Mouse (Mus musculus) R1 (cell line): Measurements from ENCODE around the gene Olfr1501.
"Not testable (repeated sequence)": the region's sequence is repeated elsewhere in the genome, so short reads cannot be mapped to it uniquely, and the experiment has no call there.

Experiments used
- DNase-seq: peaks from one replicate; pipeline ENCODE4 v3.0.0-alpha.2; 2018; ENCODE audit warnings: low read depth, low spot score

Gene Olfr1501

DNA sequence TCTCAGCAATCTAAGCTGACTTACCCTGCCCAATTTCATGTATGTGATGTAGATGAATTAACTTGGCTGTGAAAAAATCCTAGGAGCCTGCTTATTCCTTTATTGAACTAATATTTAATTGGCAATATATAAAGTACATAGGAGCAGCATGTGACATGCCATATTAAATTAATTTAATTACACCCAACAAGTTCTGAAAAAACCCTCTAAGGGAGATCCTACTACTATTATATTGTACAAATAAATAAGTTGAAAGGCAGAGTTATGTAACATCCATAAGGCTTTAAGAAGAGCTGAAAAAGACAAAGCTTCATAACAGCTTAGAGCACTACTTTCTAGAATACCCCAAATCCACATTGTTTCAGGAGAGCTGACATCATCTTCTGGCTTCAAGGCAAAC is at the start of gene Olfr1501:
Gene Olfr1501, minus strand, starts transcription at position 101 of the 400 bp plus-strand sequence.
- not testable (repeated sequence) for DNase-seq

DNA sequence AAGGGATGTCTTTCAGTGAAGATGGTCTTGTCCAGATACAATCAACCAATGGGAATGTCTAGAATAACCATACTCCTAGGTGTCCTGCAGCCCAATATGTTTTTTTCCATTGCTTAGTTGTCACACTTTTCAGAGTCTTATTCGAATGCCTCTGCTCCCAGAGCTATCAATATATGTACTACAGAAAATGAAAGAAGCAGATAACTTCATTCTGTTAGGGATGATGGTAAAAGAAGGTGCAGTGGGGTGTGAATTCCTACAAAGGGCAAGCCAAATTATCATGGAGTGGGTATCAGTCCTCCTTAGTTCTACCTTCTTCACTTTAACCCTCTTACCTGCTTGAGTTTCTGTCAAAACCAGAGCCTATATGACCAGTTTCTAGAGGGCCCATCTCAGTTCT is 47.3 kb upstream of the Olfr1501 start, which contains the start of gene Olfr1504:
Gene Olfr1504, minus strand, starts transcription at position 101 of the 400 bp plus-strand sequence.
- DNase-seq, result no peak

DNA sequence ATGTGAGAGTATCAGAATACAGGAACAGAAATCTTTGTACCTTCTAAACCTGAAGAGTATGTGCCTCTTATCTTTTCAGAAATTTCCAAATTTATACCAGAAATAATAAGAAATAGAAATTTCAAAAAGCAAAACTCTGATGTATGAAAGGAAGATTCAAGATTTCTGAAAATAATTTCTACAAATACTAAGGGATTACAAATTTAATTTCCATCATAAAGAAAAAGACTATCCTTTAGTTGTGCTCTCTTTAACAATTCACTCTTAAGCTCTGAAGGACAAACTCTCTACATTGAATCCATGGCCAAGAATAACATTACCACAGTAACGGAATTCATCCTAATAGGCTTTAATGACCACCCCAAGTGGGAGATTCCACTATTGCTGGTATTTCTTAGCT is 11.0 kb upstream of the Olfr1501 start, which contains the start of gene Olfr1502:
Gene Olfr1502, plus strand, starts transcription at position 301 of the 400 bp plus-strand sequence.
- no peak for DNase-seq

DNA sequence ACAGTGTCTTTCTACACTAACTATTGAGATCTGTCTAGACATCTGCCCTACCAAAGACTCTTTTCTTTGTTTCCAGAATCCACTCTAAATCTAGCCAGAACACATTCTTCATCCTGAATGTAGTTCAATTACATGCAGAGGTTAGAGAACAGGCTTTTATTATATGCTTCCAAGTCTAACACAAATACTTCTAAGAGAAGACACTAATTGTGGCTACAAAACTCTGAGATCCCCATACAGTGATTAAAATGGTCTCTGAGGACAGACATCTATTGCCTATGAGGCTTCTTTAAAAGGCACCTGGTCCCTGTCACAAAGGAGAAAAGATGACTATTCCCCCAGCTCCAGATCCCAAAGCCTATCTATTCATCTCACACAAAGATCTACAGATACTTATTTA is 20.1 kb downstream of the Olfr1501 start, which contains the start of gene Olfr1500:
Gene Olfr1500, minus strand, starts transcription at position 101 of the 400 bp plus-strand sequence.
- DNase-seq, result no peak

DNA sequence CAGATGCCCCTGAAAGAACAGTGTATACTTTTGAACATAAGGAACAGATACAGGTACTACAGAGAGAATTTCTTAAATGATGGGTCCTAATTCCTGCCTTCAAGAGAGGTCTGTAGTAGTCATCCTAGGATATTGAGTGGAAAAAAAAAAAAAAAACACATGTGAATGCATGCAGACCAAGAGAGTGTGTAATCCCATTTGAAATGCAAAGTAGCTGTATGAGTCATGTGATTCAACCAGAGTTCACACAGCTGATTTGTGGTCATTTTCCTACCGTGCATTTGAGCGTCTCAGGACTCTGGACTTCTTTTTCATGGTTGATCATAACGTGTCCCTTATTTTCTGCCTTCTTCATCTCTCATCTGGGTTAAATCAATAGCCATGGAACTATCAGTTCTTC is 22.0 kb downstream of the Olfr1501 start:
- no peak for DNase-seq

DNA sequence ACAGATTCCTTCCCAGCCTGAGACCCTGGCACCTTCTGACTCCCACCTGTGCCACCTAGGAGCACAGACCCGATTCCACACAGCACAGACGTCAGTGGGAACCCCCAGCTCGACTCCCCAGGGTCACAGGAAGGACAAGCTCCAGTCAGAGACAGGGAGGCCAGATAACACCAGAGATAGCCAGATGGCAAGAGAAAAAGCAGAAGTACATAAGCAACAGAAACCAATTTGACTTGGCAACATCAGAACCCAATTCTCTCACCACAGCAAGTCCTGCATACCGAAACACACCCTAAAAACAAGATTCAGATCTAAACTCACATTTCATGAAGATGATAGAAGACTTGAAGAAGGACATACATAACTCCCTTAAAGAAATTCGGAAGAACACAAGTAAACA is 29.6 kb downstream of the Olfr1501 start:
- DNase-seq, result no peak

DNA sequence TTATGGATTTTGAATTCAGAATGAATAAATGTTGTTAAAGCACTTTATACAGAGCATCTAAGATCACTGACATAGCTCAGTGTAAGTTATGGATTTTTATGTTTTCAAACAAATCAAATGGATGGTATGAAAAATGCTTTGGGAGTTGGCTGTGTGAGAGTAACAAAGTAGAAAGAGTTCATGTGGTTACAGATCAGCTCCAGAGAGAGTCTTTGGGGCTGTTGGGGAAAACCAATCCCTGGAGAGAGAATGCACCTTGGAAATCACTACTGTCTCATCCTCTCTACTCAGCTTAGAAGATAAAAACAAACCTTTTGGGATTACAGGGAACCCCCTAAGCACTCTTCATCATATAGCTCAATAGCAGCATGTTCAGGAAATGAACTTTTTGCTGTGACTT is 31.1 kb downstream of the Olfr1501 start, which contains the start of gene Olfr1499:
Gene Olfr1499, minus strand, starts transcription at position 101 of the 400 bp plus-strand sequence.
- no peak for DNase-seq

DNA sequence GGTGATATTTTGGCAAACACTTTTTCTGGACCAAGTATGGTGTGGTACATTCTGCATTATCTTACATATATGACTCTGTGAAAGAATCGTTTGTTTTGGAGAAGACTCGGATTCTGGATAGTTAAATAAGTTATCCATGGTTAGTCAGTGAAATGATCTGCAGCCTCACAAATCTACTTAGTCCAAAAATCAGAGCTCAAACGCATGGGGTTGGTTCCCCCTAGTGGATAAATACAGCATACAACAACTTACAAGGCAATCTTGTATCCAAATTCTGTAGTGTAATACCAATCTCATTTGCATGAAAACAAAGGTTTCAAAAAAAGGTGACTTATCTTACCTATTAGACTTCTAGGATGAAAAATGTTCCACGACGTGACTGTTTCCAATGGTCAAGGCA is 31.7 kb downstream of the Olfr1501 start:
- peak; percentile 53 for DNase-seq

DNA sequence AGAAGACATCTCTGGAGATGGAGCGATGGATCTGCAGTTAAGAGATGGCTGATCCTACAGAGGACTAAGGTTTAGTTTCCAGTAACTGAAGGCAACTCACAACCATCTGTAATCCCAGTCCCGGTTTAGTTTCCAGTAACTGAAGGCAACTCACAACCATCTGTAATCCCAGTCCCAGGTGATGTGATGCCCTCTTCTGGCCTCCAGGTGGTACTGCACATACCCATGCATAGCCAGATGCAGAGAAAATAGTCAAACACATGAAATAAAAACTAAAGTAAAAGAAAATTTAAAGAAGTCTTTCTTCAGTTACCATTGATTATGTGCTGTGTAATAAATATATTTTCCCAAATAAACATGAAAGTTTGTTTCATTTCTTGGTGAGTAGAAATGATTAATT is 37.7 kb downstream of the Olfr1501 start:
- peak; percentile 47 for DNase-seq

DNA sequence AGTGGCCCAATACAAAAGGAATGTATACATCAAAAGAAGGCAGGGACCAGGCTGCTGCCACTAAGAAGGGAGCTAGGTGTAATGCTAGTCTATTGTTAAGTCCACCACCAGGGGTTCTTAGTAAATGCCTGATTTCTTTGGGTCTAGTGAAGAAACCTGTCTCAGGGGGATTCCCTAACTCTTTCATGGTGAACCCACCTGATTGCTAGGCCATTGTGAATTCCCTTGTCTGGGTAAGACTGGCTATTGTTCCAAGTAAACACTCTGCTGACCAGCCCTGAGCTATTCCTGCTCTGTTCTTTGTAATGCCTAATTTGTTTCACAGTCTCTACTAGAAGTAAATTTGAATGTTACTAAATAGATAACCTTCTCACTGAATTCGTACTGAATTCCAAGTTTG is 45.0 kb downstream of the Olfr1501 start:
- DNase-seq, result peak; percentile 84

DNA sequence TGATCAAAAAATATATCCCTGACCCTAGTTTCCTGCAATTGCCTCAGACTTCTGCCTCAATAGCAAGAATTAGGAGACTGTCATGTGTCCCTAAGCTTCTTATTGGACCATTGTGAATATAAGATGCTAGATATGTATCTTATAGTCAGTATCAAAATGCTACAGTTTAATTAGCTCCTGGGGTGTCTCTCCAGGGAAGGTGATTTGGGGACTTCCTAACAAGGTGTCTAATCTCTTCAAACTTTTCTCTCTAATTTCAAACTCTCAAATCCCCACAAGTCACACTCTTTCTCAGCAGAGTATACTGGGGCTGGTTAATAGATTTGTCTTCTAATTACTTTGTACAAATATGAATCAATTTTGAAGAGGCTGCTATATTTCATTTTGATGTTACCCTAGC is 52.4 kb downstream of the Olfr1501 start, which contains the start of gene Olfr1497:
Gene Olfr1497, minus strand, starts transcription at position 101 of the 400 bp plus-strand sequence.
- no peak for DNase-seq
